Mouse (Mus musculus): ENCODE results near the gene Mfn1.
A peak's percentile ranks its signal among the peaks of the same experiment; 100 is the strongest.

The Mfn1 gene

DNA sequence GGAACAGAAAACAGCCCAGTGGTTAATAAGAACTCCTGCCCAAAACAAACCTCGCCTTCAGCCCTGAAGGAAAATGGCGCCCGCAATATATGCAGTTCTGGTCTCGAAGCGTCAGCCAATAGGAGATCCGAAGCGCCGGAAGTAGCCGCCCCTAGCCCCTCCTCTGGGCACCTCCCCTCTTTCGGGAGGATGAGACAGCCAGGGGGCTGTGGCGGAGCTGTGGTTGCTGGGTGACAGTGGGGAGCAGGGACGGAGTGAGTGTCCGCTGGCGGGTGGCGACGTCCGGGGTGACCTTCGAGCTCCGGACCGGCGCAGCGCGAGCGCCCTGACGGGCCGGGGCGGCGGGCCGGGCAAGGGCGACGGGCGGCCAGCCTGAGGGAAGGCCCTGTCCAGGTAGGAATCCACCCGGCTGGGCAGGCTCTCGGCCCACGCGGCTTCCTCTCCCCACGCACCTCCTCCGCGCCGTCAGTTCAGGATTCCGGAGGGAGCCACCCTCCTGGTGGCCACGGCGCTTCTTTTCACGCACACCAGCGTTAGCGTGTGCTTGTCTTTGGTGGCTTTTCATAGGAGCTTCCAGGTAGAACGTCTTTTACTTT is at the start of gene Mfn1:
Gene Mfn1, plus strand, starts transcription at position 163 of the 596 bp plus-strand sequence.
- DNase-seq = peak; percentile 85

DNA sequence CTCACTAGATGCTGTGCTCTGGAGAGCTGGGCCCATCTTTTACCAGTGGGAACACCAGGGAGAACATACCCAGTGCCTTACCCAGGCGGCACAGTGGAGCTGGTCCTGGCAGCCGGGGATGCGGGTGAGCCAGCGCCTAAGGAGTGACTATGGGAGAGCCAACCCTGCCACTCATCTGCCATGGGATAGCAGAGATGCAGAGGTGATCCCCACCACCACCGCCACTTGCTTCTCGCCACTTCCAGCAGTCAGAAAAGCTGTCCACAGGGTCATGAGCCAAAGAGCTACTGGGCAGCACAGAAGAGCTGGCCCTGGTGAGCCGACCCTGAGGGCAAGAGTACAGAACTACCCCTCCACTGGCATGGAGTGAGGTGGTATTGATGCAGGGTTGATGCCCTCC is 49.3 kb upstream of the Mfn1 start:
- no peak for DNase-seq

DNA sequence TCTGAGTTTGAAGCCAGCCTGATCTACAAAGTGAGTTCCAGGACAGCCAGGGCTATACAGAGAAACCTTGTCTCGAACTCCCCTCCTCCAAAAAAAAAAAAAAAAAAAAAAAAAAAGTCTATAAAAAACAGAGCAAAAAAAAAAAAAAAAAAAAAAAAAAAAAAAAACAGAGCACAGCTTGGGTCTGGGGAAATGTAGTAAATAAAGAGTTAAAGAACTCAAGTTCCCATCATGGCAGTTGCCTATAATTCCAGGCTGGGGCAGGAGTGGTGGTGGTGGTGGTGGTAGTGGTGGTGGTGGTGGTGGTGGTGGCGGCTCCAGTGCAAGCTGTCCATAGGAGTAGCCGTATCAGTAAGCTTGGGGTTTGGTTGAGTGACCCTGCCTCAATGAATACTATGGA is 46.2 kb upstream of the Mfn1 start:
- no peak for DNase-seq

DNA sequence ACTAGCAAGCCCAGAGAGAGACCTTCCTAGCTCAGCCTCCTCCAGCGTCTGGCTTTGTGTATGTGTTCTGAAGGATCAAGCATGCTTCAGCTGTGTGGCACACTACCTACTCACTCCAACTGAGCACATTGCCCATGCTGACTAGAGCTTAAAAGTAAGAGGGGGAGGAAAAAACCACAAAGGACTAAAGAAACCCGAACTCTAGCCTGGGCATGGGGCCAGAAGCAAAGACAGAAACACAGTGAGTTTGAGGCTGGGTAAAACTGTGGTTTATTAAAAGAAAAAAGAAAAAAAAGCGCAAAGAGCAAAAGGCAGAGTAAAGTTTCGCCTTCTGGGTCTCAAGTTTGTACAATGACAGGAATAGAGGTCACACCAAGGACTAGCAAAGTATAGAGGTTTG is 42.7 kb upstream of the Mfn1 start:
- no peak for DNase-seq

DNA sequence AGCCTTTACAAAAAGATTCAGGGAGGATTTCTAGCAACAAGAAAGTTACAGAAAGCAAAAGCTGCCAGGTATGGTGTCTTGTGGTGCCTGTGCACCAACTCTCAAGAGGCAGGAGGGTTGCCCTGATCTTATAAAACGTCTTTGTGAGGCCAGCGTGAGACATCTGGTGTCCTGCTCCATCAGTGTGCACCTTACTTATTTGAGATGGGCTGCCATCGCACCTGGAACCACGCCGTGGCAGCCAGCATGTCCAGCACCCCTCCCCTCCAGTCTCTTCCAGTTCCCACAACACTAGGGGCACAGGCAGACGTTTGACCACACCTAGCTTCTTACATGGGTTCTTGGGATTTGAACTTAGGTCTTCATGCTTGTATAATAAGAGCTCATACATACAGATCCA is 41.1 kb upstream of the Mfn1 start:
- DNase-seq = no peak

DNA sequence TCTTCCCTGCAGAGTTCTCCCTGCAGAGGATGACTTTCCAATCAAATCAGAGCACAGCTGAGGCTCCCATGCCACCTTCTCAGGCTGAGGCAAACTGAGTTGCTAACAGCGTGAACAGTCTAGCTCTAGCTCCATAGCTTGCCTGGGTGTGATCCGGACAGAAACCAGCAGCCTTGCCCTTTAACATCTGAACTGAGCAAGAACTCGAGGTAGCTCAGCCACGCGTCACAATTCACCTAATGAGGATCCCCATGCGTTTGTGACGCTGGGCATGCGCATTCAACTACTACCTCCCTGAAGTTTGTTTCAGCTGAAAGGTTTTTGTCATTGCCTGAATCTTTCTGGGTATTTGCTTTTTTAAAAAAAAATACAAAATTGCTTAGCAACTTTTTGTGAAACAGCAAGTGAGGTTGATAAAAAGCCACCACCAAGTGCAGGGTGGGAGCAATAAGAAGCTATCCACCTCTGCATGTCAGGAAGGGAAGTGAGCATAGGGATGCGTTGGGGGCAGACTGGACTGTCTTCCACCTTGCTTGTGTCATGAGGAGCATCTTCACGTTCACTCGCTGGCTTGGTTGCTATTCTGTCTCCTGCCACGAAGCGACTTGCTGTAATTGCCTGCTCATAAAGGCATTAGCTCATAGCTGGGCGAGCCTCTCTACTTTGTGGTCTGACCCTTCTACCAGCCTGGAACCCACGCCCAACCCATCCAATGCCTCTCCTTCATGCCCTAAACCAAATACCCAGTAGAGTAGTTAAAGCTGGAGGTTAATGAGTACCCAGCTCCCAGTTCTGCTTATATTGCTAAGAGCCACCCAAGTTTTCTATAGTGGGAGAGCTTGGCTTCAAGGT is 39.0 kb upstream of the Mfn1 start:
- no peak for DNase-seq

DNA sequence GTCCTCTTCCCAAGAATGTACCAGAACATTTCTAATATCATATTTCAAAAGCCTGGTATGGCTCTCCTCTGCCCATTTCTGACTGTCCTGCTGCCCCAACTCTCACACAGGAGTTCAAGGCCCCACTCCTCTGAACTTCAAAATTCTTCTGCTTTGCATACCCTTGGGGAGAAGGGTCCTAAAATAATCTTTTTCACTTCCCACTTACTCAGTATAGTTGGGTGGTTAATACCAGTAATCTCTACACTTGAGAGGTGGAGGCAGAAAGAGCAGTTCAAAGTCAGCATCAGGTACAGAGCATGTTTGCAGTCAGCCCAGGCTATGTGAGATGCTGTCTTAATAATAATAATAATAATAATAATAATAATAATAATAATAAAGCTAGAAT is 38.3 kb upstream of the Mfn1 start:
- DNase-seq = no peak

DNA sequence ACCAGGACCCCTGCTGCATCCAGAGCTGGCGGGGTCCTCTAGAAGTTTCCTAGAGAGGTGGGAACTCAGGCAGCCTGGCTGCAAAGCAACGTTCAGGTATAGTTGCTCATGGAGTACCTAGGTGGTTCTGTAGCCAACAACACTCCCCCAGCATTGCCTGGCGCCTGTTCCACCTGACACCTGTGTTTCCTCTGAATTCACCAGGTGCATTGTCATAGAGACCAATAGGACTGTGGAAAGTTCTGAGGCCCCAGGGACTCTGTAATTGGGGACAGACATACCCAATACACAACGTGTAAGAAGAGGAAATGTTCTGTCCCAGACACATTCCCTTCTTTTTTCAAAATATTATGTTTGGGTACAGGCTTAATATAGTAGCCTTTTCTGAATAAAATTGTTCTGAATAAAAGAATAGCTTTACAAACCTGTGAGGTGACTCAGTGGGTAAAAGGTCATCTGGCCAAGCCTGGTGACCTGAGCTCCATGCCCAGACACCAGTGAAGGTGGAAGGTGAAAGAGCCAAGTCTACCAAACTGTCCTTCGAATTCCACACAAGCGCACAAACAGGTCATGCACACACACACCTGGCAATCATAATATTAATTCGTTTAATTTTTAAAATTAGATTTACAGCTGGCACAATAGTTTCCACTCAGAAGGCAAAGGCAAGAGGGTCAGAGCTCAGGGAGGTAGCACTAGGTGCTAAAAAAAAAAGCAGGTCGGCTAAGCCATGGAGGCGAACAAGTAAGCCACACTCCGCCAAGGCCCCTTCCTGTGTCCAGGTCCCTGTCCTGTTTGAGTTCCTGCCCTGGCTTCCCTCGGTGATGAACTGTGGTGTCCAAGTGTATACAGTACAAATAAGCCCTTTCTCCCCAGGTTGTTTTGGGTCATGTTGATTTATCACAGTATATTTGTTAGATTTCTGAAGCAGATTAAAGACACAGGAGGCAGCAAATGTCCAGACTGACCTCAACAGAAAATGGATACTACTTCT is 36.9 kb upstream of the Mfn1 start, which contains the start of gene Kcnmb3:
Gene Kcnmb3, minus strand, starts transcription at position 135 of the 994 bp plus-strand sequence.
- DNase-seq = no peak

DNA sequence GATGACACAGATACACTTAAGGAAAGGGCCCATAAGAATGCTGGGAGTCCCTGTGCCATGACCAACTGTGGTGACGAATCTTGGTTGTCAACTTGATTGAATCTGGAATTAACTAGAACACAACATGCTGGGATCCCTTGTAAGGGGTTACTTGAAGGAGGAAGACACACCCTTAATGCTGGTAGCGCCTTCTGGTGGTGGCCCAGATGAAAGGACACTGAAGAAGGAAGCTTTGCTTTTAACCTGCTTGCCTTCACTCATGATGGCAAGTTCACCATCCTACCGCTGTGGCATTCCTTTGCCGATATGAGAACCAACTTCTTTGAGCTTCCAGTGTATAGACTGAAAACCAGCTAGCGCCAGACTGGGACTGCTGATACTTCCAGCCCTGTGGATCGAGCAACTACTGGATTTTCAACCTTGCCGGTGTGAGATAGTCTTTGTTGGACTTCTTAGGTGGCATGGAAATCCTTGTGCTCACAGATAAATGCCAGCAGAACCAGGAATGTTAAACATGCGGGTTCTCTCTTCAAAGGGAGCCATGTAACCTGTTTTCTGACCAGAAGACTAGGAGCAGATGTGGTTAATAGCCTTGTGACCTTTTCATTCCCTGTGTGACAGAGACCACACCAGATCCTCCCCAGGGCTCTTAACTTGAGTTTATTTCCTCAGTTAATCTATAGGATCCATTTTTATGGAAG is 34.7 kb upstream of the Mfn1 start:
- DNase-seq = no peak

DNA sequence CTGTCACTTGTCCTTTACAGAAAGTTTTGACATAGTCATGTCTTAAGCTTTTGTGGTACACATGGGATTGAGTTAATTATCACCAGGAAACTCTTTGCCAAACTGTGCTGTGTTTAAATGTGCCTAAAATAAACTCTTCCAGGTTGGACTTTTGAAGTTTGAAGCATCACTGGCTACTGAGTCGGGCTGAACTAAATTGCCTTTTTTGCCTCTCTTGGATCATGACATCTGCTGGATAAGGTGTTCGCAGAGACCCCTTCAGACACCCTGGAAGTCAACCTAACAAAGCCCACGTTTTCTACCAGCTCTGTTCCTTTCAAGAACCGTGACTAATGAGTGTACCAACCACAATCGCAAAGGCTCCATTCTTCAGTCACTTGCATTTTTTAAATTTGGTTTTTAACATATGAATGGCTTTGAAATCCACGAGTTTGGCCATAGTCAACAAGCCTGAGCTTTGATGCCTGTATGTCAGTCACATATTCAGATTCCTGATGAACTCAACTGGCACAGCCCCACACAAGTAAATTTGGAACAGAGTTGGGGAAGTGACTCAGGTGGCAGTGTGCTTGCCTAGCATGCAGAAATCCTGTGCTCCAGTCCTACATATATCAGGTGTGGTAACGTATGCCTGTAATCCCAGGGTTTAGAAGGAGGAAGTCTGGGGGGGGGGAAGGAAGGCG is 34.0 kb upstream of the Mfn1 start:
- DNase-seq = no peak

DNA sequence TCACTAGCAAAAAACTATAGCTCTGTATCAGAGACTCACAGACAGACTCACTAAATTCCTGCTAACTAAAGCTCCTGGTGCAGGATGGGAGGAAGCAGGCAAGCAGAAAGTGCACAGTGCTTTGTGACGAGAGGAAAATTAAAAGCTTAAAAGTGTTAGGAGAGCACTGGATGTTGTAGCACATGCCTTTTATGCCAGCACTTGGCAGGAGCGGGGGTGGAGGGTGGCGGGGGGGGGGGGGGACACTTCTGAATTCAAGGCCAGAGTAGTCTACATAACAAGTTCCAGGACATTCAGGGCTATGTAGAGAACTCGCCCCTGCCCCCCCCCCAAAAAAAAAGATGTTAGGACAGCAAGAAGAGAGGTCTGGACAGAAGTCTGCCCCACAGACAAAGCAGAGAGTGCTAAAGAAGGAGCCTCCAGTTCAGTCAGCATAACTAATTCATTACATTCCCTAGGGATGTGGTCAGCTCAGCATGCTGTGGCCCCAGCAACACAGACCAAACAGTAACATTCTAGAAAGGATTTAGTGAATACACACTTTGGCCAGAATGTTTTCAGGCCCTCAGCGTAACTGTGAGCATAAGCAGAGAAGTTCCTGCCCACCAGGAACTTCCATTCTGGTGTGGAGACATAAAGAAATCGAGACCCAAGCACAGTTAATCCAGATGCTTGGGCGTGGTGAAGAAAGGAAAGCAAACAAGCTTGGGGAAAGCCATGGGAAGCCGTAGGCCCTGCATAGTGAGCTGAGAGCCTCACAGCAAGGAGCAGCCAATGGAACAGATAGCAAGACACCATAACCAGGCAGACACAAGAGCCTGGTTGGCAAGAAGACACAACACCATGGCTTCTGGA is 33.2 kb upstream of the Mfn1 start:
- no peak for DNase-seq

DNA sequence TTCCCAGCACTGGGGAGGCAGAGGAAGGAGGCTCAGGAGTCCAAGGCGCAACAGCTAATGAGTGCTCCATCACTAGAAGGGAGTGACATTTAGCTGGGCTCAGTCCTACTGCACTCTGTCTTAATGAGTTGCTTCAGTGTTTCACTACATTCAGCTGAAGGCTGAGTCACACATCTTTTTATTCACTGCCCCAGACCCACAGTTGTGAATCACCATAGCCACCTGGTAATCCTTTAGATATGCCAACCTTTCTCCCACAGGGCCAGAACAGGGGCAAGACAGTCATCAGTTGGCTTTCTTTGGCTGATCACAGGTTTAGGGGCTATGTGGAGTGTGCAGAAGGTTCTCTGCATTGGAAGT is 32.6 kb upstream of the Mfn1 start:
- DNase-seq = no peak

DNA sequence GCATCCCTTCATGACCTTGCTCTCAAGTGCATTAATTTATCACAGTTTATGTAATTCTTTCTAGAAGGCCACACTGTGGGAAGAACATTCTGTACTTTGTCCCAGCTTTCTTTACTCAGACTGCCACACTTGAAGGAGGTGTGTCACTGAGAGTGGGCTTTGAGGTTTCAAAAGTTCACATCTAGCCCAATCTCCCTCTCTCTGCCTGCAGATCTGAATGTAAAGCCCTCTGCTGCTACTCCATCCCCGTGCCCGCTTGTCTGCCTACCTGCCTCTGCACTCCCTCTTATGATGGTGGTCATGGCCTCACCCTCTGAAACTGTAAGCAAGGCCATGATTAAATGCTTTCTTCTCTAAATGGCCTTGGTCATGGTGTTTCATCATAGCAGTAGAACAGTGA is 28.9 kb upstream of the Mfn1 start:
- no peak for DNase-seq

DNA sequence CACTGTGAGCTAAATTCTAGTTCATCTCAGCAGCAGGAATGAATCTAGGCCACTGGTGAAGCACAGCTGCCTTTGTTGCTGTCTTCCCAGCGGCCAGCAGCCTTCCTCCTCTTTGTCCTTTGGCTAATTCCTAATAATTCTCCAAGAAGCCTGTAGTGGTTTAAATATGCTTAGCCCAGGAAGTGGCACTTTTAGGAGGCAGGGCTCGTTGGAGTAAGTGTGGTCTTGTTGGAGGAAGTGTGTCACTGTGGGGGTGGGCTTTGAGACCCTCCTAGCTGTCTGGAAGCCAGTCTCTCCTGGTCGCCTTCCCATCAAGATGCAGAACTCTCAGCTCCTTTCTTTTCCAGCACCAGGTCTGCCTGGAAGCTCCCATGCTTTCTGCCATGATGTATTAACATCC is 23.4 kb upstream of the Mfn1 start:
- no peak for DNase-seq

DNA sequence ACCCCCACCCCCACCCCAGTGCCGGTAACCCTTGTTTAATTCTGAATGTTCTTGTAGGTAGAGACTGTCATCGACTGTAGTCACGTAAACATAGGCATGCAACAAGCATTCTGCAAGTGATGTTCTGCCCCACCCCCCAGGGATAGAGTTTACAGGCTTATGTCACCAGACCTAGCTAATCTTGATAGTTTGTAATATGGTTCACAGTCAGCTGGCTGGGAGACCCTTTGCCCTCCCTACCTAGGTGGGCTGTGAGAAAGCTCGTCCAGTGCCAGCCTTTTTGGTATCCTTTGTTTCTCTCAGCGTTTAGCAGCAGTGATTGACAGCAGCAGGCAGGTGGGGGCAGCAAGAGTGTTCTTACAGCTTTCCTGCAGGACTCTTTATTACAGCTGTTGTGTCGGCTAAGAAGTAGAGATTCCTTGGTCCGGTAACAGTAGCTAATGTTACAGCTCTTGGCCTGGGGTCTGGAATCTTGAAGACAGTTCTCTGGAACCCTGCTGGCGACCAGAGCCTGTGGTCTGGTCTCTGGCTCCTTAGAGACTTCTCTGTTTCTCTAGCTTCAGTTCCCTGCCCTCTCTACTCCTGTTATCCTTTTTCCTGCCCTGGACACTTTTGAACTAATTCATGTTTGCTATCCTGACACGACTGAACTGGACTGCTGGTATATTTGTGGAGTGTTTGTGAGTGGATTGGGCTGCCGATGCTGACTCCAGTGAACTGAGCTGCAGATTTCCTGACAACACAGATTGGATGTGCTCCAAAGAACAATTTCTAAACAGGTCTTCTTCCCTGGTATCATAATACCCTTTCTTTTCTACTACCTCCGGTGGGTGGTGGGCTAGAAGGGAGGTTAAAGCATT is 22.7 kb upstream of the Mfn1 start:
- DNase-seq = no peak

DNA sequence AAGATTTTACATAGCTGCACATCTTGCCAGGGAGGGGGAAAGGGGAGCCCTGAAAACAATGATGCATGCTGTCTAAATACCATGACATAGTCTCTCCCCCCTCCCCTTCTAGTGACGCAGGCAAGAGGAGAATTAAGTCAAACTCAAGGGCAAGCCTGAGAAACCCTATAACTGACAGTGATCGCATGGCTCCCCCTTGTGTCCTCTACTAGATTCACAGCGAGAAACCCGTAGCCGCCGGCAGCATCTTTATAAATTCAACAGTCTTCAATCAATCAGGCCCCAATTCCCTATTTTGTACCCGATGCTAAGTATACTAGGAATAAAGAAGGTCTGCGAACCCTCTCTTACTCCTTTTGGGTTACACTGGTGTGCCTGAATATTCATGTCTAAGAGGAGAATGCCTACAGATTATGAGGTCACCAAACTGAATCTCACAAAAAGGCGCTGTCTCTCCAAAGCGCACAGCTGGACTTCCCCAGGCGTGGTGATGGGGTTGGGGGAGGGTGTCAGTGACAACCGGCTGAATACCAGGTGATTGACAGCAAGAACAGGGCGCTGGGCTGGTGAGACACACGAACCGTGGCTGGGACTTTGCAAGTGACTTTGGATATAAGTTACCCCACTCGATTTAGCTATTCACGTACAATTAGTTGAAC is 20.5 kb upstream of the Mfn1 start:
- DNase-seq = peak; percentile 62

DNA sequence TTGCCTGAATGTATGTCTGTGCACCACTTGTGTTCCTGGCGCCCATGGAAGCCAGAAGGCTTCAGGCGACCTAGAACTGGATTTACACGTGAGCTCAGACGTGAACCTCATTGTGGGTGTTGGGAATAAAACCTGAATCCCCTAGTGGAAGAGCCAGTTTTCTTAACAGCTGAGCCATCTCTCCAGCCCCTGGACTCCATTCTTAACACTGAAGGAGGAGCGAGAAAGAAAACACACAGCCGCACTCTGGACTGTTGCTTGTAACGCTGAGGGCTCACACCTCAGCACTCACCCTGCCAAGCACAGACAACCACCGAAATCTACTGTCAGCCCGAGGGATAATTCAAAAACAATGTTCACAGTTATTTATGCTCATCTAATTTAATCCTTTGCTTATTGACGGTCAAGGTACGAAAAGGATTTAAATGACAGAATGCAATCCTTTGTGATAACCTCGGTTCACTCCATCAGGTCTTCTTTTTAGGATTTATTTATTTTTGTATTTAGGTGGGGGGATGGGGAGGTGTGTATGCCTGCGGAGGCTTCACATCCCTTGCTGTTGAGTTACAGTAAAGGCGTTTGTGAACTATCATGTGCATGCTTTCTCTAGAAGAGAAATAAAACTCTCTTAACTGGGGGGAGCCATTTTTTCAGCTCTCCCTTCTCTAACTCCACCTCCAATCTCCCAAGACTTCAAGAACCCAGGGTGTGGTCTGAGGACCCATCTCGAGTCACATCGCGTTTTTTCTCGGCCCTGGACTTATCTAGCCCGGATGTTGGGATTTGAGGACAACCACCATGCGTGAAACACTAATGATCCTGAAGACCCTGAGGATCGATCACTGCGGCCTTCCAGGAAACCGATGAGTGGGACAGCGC is 19.5 kb upstream of the Mfn1 start, which contains the start of gene Zfp639:
Gene Zfp639, plus strand, starts transcription at position 764 of the 879 bp plus-strand sequence.
- DNase-seq = no peak
